8 mouse cellular contexts compared by ENCODE assay signal in the genomic region with DNA sequence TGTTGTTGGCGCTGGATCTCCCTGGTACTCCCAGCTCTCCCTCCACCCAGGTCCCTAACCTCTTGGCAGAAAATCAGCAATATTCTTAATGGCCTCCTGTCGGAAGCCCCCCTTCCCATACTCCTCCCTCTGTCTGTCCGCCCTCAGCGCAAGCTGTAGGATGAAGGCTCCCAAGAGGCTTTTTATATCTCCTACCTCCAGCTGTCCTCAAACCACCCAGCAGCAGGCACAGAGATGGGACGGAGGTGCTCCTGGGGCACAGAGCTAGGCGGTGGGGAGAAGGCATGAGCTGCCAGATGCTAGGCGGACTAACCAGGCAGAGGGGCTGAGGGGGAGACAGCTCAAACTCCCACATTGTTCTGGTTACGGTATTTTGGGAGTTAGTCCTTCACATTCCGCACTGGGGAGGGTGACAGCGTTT. TPM values are rescaled to one million over a fixed set of nuclear protein-coding genes. Genes with fewer than 3 reads are reported as not detected.
DNase-seq lines count a peak whose midpoint lies in the region; ATAC-seq and TF ChIP-seq lines count a peak whose summit lies in the region.

No protein-coding gene starts in this region.

- H3K36me3 ChIP-seq in liver, embryonic 11.5 days (ENCODE audit: control insufficient read depth, insufficient read depth, low read length): no peaks in the 10 kb centered on the region
- no peaks in the 10 kb centered on the region for H3K36me3 ChIP-seq in small intestine, adult 2 months (ENCODE audit: control insufficient read depth, insufficient read depth, low read length)

- 54% methylated on average over 10 of the region's 10 CpGs for WGBS in liver, embryonic 11.5 days
- WGBS in small intestine, adult 2 months: 82% methylated on average over 10 of the region's 10 CpGs

- peak overlapping the region; percentile 27 for H3K4me2 ChIP-seq in liver, embryonic 11.5 days

- peak; percentile 37 to 75 for DNase-seq in left cerebral cortex, adult 8-10 months (ENCODE audit: low spot score in 2 of 2)
- no peak for DNase-seq in left cerebral cortex, postnatal 10 days (ENCODE audit: extremely low spot score in 1 of 2, low spot score in 2 of 2)
- DNase-seq in frontal cortex, postnatal 36 days (ENCODE audit: low spot score in 2 of 2): peak; percentile 53 to 65
- no peak for DNase-seq in liver, embryonic 11.5 days (ENCODE audit: low spot score)
- DNase-seq in spleen, postnatal 10 days (ENCODE audit: low spot score in 2 of 2): no peak
- DNase-seq in spleen, adult 18-20 months: no peak
- no peak for DNase-seq in embryo, embryonic 9.5 days (ENCODE audit: extremely low spot score)

- H3K4me1 ChIP-seq in liver, embryonic 11.5 days (replicated peaks; ENCODE audit: control insufficient read depth, insufficient read depth, low read length): peaks cover 60% of the 10 kb centered on the region
- peaks cover 38% of the 10 kb centered on the region for H3K4me1 ChIP-seq in small intestine, adult 2 months (ENCODE audit: control insufficient read depth, insufficient read depth, insufficient read length, low read length)

- TF ChIP-seq POLR2A in small intestine, adult 2 months (IDR thresholded peaks at IDR 0.05; ENCODE audit: low read depth, low read length): no peak

- no peak overlapping the region for H3K27ac ChIP-seq in liver, embryonic 11.5 days (ENCODE audit: low read depth, low read length)
- peak overlapping the region; percentile 13; the same call in 1 of the 2 replicates for H3K27ac ChIP-seq in small intestine, adult 2 months (ENCODE audit: insufficient read depth, low read depth, low read length)

- no peak overlapping the region for H3K4me3 ChIP-seq in liver, embryonic 11.5 days (ENCODE audit: low read depth, low read length)
- peak overlapping the region; percentile 23 for H3K4me3 ChIP-seq in small intestine, adult 2 months (ENCODE audit: low read depth, low read length)

- no peak for ATAC-seq in liver, embryonic 11.5 days (replicated peaks; ENCODE audit: low FRiP score)

- H3K27me3 ChIP-seq in liver, embryonic 11.5 days (replicated peaks; ENCODE audit: control insufficient read depth, insufficient read depth, low read length): peaks cover 34% of the 10 kb centered on the region
- no peaks in the 10 kb centered on the region for H3K27me3 ChIP-seq in small intestine, adult 2 months (ENCODE audit: control insufficient read depth, insufficient read depth, low read length)

- no peaks in the 10 kb centered on the region for H3K9me3 ChIP-seq in liver, embryonic 11.5 days (ENCODE audit: control insufficient read depth, low read length)

- no peak for TF ChIP-seq CTCF in small intestine, adult 2 months (IDR thresholded peaks at IDR 0.05; ENCODE audit: extremely low read depth, insufficient read length, insufficient replicate concordance, low read depth, low read length)

- no peak overlapping the region for H3K9ac ChIP-seq in liver, embryonic 11.5 days (ENCODE audit: low read depth, low read length)

- intact Hi-C loops in left cerebral cortex, postnatal 10 days (cut with DNase I): no loop called here

RNA-seq across cellular contexts. Expression of gene Ece1, which starts 3.2 kb away (rescaled TPM):
- 10 to 100 TPM; 81.0 to 85.8 (median 83.3) TPM for total RNA-seq in left cerebral cortex, adult 8-10 months (2022)
- 10 to 100 TPM; 58.6 to 65.2 TPM for total RNA-seq in left cerebral cortex, postnatal 10 days (2021)
- 51.9 and 61.4 TPM in 2 replicates for polyA plus RNA-seq in liver, embryonic 11.5 days (2014; fragmentation: Nextera tagmentation; extraction: Ambion mirVana)
- polyA plus RNA-seq in small intestine, adult 2 months (2012; rRNA removed): 27.9 and 37.7 TPM in 2 replicates

Comparison
In these comparisons a context has a peak if more than half of its experiments do, and no peak if none do; other contexts are left out.
1. DNase-seq: peak in left cerebral cortex, adult 8-10 months (2 of 2) and frontal cortex, postnatal 36 days (2 of 2); none in left cerebral cortex, postnatal 10 days (0 of 2), liver, embryonic 11.5 days (single experiment), spleen, postnatal 10 days (0 of 2), spleen, adult 18-20 months (0 of 2) and embryo, embryonic 9.5 days (single experiment).